Mouse (Mus musculus) embryonic facial prominence, embryonic 15.5 days (tissue): Measurements from ENCODE around the gene Gm3402. TPM values are rescaled to one million over a fixed set of nuclear protein-coding genes. Genes with fewer than 3 reads are reported as not detected.
"Not testable (repeated sequence)": the region's sequence is repeated elsewhere in the genome, so short reads cannot be mapped to it uniquely, and the experiment has no call there.

ENCODE experiments used
- ATAC-seq: fragments of 200-750 bp; cut with Nextera tagmentation; 2 replicates; pipeline ENCODE4 v1.8.0; 2017; ENCODE audit warnings: low read depth, moderate TSS enrichment; ENCODE audit not compliant: insufficient number of reproducible peaks, low FRiP score, low TSS enrichment
- H3K27ac ChIP-seq: fragments of 300-500 bp; sonication (generic); replicated peaks from 2 replicates; pipeline ENCODE4 v1.5.1; 2015; ENCODE audit warnings: mild to moderate bottlenecking, inconsistent platforms
- H3K27me3 ChIP-seq: fragments of 300-500 bp; sonication (generic); 2 replicates; pipeline ENCODE4 v1.6.1; 2015; ENCODE audit warnings: inconsistent platforms
- H3K36me3 ChIP-seq: fragments of 300-500 bp; sonication (generic); 2 replicates; pipeline ENCODE4 v1.6.1; 2015; ENCODE audit warnings: mild to moderate bottlenecking, inconsistent platforms
- H3K4me1 ChIP-seq: fragments of 300-500 bp; sonication (generic); 2 replicates; pipeline ENCODE4 v1.6.1; 2015; ENCODE audit warnings: inconsistent platforms
- H3K4me2 ChIP-seq: fragments of 300-500 bp; sonication (generic); replicated peaks from 2 replicates; pipeline ENCODE4 v1.6.1; 2015; ENCODE audit warnings: mild to moderate bottlenecking, inconsistent platforms
- H3K4me3 ChIP-seq: fragments of 300-500 bp; sonication (generic); replicated peaks from 2 replicates; pipeline ENCODE4 v1.5.1; 2015; ENCODE audit warnings: mild to moderate bottlenecking, inconsistent platforms
- H3K9ac ChIP-seq: fragments of 300-500 bp; sonication (generic); 2 replicates; pipeline ENCODE4 v1.6.1; 2015; ENCODE audit warnings: inconsistent platforms
- H3K9me3 ChIP-seq: fragments of 300-500 bp; sonication (generic); replicated peaks from 2 replicates; pipeline ENCODE4 v1.6.1; 2016; ENCODE audit warnings: inconsistent platforms
- WGBS: fragments of 180-500 bp; shearing (Covaris S2); methylation state at CpG from one replicate; pipeline ENCODE4 v1.1.7; 2015; 5-methylcytosine and 5-hydroxymethylcytosine counted together
- polyA plus RNA-seq: library from polyadenylated mRNA; unstranded; fragments of >200 nt; fragmentation: Nextera tagmentation; extraction: Ambion mirVana; gene quantifications from 2 replicates; pipeline ENCODE4 v1.2.1, GENCODE M21; 2015

Gene Gm3402
- polyA plus RNA-seq, result not detected in 2 replicates

- H3K36me3 ChIP-seq, H3K9ac ChIP-seq, H3K9me3 ChIP-seq, H3K4me2 ChIP-seq, H3K27ac ChIP-seq, H3K4me3 ChIP-seq, H3K27me3 ChIP-seq, ATAC-seq, H3K4me1 ChIP-seq: not testable (repeated sequence)
- no CpG with 5 or more reads among the region's 5 CpGs for WGBS
These were observed at the start of gene Gm3402 for GRCm38 (mm10) chr5:146513823-146514222. Gene Gm3402 (plus strand): TSS chr5:146514123.

GRCm38 (mm10) chr5:146466663-146467062, 47.3 kb upstream of the Gm3402 start:
- Histone ChIP-seq H3K27me3 (no peaks in the 10 kb centered on the region), H3K27ac (no peak overlapping the region), H3K9ac (no peak overlapping the region), H3K4me1 (no peaks in the 10 kb centered on the region), H3K4me2 (no peak overlapping the region), H3K9me3 (no peaks in the 10 kb centered on the region), H3K36me3 (0 out of 2 replicates have a peak, but pooled peaks cover 3% of the 10 kb centered on the region), H3K4me3 (no peak overlapping the region)
- no peak for ATAC-seq
- WGBS, result 94% methylated on average over 19 of the region's 19 CpGs

- Histone ChIP-seq H3K9ac (no peak overlapping the region), H3K4me2 (no peak overlapping the region), H3K9me3 (no peaks in the 10 kb centered on the region), H3K4me1 (no peaks in the 10 kb centered on the region), H3K36me3 (0 out of 2 replicates have a peak, but pooled peaks cover 3% of the 10 kb centered on the region), H3K27me3 (no peaks in the 10 kb centered on the region), H3K27ac (no peak overlapping the region), H3K4me3 (no peak overlapping the region)
- WGBS, result 91% methylated on average over 9 of the region's 9 CpGs
- no peak for ATAC-seq
These were observed 45.6 kb upstream of the Gm3402 start for GRCm38 (mm10) chr5:146468311-146468710.

GRCm38 (mm10) chr5:146470821-146471220, 43.1 kb upstream of the Gm3402 start:
- H3K36me3 ChIP-seq, result 0 out of 2 replicates have a peak, but pooled peaks cover 3% of the 10 kb centered on the region
- H3K9ac ChIP-seq, result no peak overlapping the region
- ATAC-seq, result no peak
- no peaks in the 10 kb centered on the region for H3K27me3 ChIP-seq
- H3K4me1 ChIP-seq, result no peaks in the 10 kb centered on the region
- no peak overlapping the region for H3K27ac ChIP-seq
- no peak overlapping the region for H3K4me3 ChIP-seq
- no peaks in the 10 kb centered on the region for H3K9me3 ChIP-seq
- 87% methylated on average over 9 of the region's 9 CpGs for WGBS
- H3K4me2 ChIP-seq, result no peak overlapping the region

GRCm38 (mm10) chr5:146471311-146471710, 42.6 kb upstream of the Gm3402 start:
- Histone ChIP-seq H3K4me2 (no peak overlapping the region), H3K4me1 (no peaks in the 10 kb centered on the region), H3K9me3 (no peaks in the 10 kb centered on the region), H3K36me3 (0 out of 2 replicates have a peak, but pooled peaks cover 3% of the 10 kb centered on the region), H3K27ac (no peak overlapping the region), H3K9ac (no peak overlapping the region), H3K4me3 (no peak overlapping the region), H3K27me3 (no peaks in the 10 kb centered on the region)
- WGBS, result 89% methylated on average over 5 of the region's 5 CpGs
- no peak for ATAC-seq

- no peak overlapping the region for H3K9ac ChIP-seq
- no peak overlapping the region for H3K27ac ChIP-seq
- no peaks in the 10 kb centered on the region for H3K27me3 ChIP-seq
- 91% methylated on average over 12 of the region's 12 CpGs for WGBS
- H3K36me3 ChIP-seq, result 0 out of 2 replicates have a peak, but pooled peaks cover 3% of the 10 kb centered on the region
- H3K4me2 ChIP-seq, result no peak overlapping the region
- H3K4me1 ChIP-seq, result no peaks in the 10 kb centered on the region
- no peak for ATAC-seq
- H3K4me3 ChIP-seq, result no peak overlapping the region
- no peaks in the 10 kb centered on the region for H3K9me3 ChIP-seq
These were observed 42.1 kb upstream of the Gm3402 start for GRCm38 (mm10) chr5:146471821-146472220.

- WGBS, result 9% methylated on average over 4 of the region's 4 CpGs
- not testable (repeated sequence) for ATAC-seq
These were observed 34.4 kb upstream of the Gm3402 start for GRCm38 (mm10) chr5:146479564-146479963.

GRCm38 (mm10) chr5:146481665-146482064, 32.3 kb upstream of the Gm3402 start, which contains the start of gene Gm6408:
Gene Gm6408 (plus strand): TSS chr5:146481965.
- H3K27ac ChIP-seq, H3K4me2 ChIP-seq, H3K9me3 ChIP-seq, H3K4me3 ChIP-seq, ATAC-seq, H3K4me1 ChIP-seq, H3K9ac ChIP-seq, H3K27me3 ChIP-seq, H3K36me3 ChIP-seq: not testable (repeated sequence)
- 90% methylated on average over 3 of the region's 3 CpGs for WGBS

More at GRCm38 (mm10) chr5:146479564-146479963, 34.4 kb upstream of the Gm3402 start:
- H3K27me3 ChIP-seq, H3K4me3 ChIP-seq, H3K27ac ChIP-seq, H3K36me3 ChIP-seq, H3K9ac ChIP-seq, H3K9me3 ChIP-seq, H3K4me1 ChIP-seq, H3K4me2 ChIP-seq: not testable (repeated sequence)

- not testable (repeated sequence) for H3K27ac ChIP-seq, ATAC-seq, H3K4me3 ChIP-seq, H3K36me3 ChIP-seq, H3K27me3 ChIP-seq, H3K9me3 ChIP-seq, H3K4me2 ChIP-seq, H3K4me1 ChIP-seq, H3K9ac ChIP-seq
- WGBS, result 8% methylated on average over 3 of the region's 4 CpGs
These were observed 25.0 kb upstream of the Gm3402 start for GRCm38 (mm10) chr5:146488959-146489358.

- not testable (repeated sequence) for H3K9me3 ChIP-seq, H3K27ac ChIP-seq, H3K9ac ChIP-seq, ATAC-seq, H3K27me3 ChIP-seq, H3K4me2 ChIP-seq, H3K36me3 ChIP-seq, H3K4me3 ChIP-seq, H3K4me1 ChIP-seq
- no CpG with 5 or more reads among the region's 5 CpGs for WGBS
These were observed 22.9 kb upstream of the Gm3402 start, which contains the start of gene Gm6370 for GRCm38 (mm10) chr5:146491063-146491462. Gene Gm6370 (plus strand): TSS chr5:146491363.

- H3K36me3 ChIP-seq, H3K4me3 ChIP-seq, H3K9ac ChIP-seq, H3K4me2 ChIP-seq, H3K27ac ChIP-seq, H3K27me3 ChIP-seq, H3K4me1 ChIP-seq, ATAC-seq, H3K9me3 ChIP-seq: not testable (repeated sequence)
- no CpG with 5 or more reads among the region's 5 CpGs for WGBS
These were observed 11.8 kb upstream of the Gm3402 start, which contains the start of gene 4930449I24Rik for GRCm38 (mm10) chr5:146502099-146502498. Gene 4930449I24Rik (plus strand): TSS chr5:146502399.

- not testable (repeated sequence) for H3K36me3 ChIP-seq, H3K9me3 ChIP-seq, ATAC-seq, H3K4me1 ChIP-seq, H3K4me2 ChIP-seq, H3K9ac ChIP-seq, H3K4me3 ChIP-seq, H3K27me3 ChIP-seq, H3K27ac ChIP-seq
- 90% methylated on average over 3 of the region's 3 CpGs for WGBS
These were observed 11.6 kb downstream of the Gm3402 start, which contains the start of gene Gm3404 for GRCm38 (mm10) chr5:146525501-146525900. Gene Gm3404 (plus strand): TSS chr5:146525801.
